Mouse (Mus musculus) liver, postnatal 0 days (tissue): Measurements from ENCODE around the gene Clasp2. TPM values are rescaled to one million over a fixed set of nuclear protein-coding genes. Genes with fewer than 3 reads are reported as not detected.

Experiments used
- ATAC-seq: fragments of 200-750 bp; cut with Nextera tagmentation; 2 replicates; pipeline ENCODE4 v1.8.0; 2017; ENCODE audit warnings: mild to moderate bottlenecking, moderate library complexity
- DNase-seq: peaks from one replicate; pipeline ENCODE4 v3.0.0-alpha.2; 2016
- H3K27ac ChIP-seq: fragments of 300-500 bp; sonication (generic); 2 replicates; pipeline ENCODE4 v1.5.1; 2014; ENCODE audit warnings: antibody characterized with exemption, moderate library complexity, mild to moderate bottlenecking, low read depth
- H3K27me3 ChIP-seq: fragments of 300-500 bp; sonication (generic); 2 replicates; pipeline ENCODE4 v1.6.1; 2014; ENCODE audit warnings: low read length, control low read depth, mixed read lengths; ENCODE audit not compliant: insufficient read depth
- H3K36me3 ChIP-seq: fragments of 300-500 bp; sonication (generic); replicated peaks from 2 replicates; pipeline ENCODE4 v1.6.1; 2014; ENCODE audit warnings: mild to moderate bottlenecking, control low read depth, low read length, moderate library complexity, mixed read lengths; ENCODE audit not compliant: insufficient read depth
- H3K4me1 ChIP-seq: fragments of 300-500 bp; sonication (generic); 2 replicates; pipeline ENCODE4 v1.6.1; 2014; ENCODE audit warnings: antibody characterized with exemption, mild to moderate bottlenecking, control low read depth; ENCODE audit not compliant: insufficient read depth
- H3K4me2 ChIP-seq: fragments of 300-500 bp; sonication (generic); 2 replicates; pipeline ENCODE4 v1.6.1; 2014; ENCODE audit warnings: low read depth, mild to moderate bottlenecking, low read length, moderate library complexity, mixed read lengths
- H3K4me3 ChIP-seq: fragments of 300-500 bp; sonication (generic); 2 replicates; pipeline ENCODE4 v1.5.1; 2014; ENCODE audit warnings: low read depth, low read length
- H3K9ac ChIP-seq: fragments of 300-500 bp; sonication (generic); replicated peaks from 2 replicates; pipeline ENCODE4 v1.6.1; 2014; ENCODE audit warnings: mild to moderate bottlenecking, moderate library complexity
- H3K9me3 ChIP-seq: fragments of 300-500 bp; sonication (generic); 2 replicates; pipeline ENCODE4 v1.6.1; 2016; ENCODE audit warnings: mild to moderate bottlenecking, control low read depth, low read length, mixed read lengths
- CTCF ChIP-seq: sonication (generic); IDR thresholded peaks from 2 replicates; pipeline ENCODE4 v1.5.1; 2016; ENCODE audit warnings: antibody characterized with exemption, low read depth
- EP300 ChIP-seq: IDR thresholded peaks from 2 replicates; pipeline ENCODE4 v1.6.1; 2016; ENCODE audit warnings: antibody characterized with exemption, low read depth, mild to moderate bottlenecking
- WGBS: fragments of 180-500 bp; shearing (Covaris S2); extraction: QIAGEN DNeasy Blood & Tissue Kit; methylation state at CpG from one replicate; pipeline ENCODE4 v1.1.7; 2014; ENCODE audit not compliant: insufficient replicate concordance; 5-methylcytosine and 5-hydroxymethylcytosine counted together
- polyA plus RNA-seq: library from polyadenylated mRNA; unstranded; fragments of >200 nt; fragmentation: Nextera tagmentation; extraction: Ambion mirVana; gene quantifications from 2 replicates; pipeline ENCODE4 v1.2.1, GENCODE M21; 2015

Gene Clasp2
- polyA plus RNA-seq, 1 experiment from 2014 or later, result 4.9 TPM

DNA sequence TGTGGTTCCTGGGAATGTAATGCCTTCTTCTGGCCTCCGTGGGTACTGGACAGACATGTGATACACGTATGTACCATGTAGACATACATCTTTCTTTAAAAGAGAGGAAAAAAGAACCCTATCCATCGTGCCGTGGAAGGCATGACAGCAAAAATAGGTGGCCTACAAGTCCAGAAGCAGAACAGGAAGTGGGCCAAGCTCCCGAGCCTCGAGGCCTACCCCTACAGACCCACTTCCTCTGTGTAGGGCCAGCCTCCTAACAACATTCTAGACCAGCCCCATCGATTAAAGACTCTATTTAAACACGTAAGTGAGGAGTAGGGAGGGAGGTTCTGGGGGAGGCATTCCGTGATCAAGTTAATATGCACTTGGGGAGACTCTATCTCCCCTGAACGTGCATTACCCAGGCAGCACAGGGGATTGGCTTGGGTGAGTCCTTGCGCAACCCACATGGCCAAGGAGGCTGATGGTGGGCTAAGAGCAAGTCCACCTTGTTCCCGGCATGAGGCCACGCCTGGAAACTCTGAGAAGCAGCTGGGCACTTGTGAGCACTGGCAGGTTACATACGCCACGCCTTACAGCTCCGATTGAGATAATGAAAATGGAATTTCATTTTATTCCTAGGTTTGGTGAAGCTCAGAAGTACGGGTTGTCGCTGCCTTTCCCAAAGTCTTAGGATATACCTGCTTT, 14.1 kb upstream of the Clasp2 start:
- no peaks in the 10 kb centered on the region for H3K4me1 ChIP-seq
- H3K9me3 ChIP-seq, result no peaks in the 10 kb centered on the region
- no peak overlapping the region for H3K4me3 ChIP-seq
- H3K9ac ChIP-seq, result no peak overlapping the region
- ATAC-seq (no peak), DNase-seq (no peak)
- H3K27me3 ChIP-seq, result no peaks in the 10 kb centered on the region
- H3K27ac ChIP-seq, result no peak overlapping the region
- TF ChIP-seq EP300 (no peak), CTCF (no peak)
- H3K36me3 ChIP-seq, result no peaks in the 10 kb centered on the region
- 68% methylated on average over 18 of the region's 18 CpGs for WGBS
- no peak overlapping the region for H3K4me2 ChIP-seq

- ATAC-seq (no peak), DNase-seq (no peak)
- Histone ChIP-seq H3K27ac (no peak overlapping the region), H3K27me3 (no peaks in the 10 kb centered on the region), H3K9ac (no peak overlapping the region), H3K4me2 (no peak overlapping the region), H3K4me1 (no peaks in the 10 kb centered on the region), H3K4me3 (no peak overlapping the region), H3K36me3 (no peaks in the 10 kb centered on the region), H3K9me3 (no peaks in the 10 kb centered on the region)
- TF ChIP-seq CTCF (no peak), EP300 (no peak)
- WGBS, result 75% methylated on average over 3 of the region's 3 CpGs
These were observed 9.7 kb upstream of the Clasp2 start for GRCm38 (mm10) chr9:113731540-113731939.

DNA sequence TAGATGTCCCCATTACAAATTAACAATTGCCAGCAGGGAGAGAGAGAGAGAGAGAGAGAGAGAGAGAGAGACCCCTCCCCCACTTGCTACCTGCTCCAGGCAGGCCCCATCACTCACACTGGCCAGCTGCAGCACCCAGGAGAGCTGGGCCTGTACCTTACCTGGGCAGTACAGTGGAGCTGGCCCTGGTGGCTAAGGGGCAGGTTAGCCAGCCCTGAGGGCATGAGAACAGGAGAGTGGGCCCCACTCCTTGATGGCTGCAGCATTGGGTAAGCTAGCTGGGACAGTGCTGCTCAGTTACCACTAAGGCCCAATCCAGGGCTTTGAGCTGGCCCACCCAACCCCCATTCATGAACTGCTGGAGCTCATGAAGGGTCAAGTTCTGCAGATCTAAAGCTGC, 5.4 kb upstream of the Clasp2 start:
- Histone ChIP-seq H3K4me2 (no peak overlapping the region), H3K4me3 (no peak overlapping the region), H3K9me3 (no peaks in the 10 kb centered on the region), H3K4me1 (0 out of 2 replicates have a peak, but pooled peaks cover 5% of the 10 kb centered on the region), H3K36me3 (no peaks in the 10 kb centered on the region), H3K27ac (no peak overlapping the region), H3K9ac (no peak overlapping the region), H3K27me3 (no peaks in the 10 kb centered on the region)
- DNase-seq (no peak), ATAC-seq (no peak)
- no peak for TF ChIP-seq EP300
- no peak for TF ChIP-seq CTCF

- 77% methylated on average over 9 of the region's 9 CpGs for WGBS
- no peak overlapping the region for H3K4me2 ChIP-seq
- no peaks in the 10 kb centered on the region for H3K9me3 ChIP-seq
- ATAC-seq (no peak), DNase-seq (no peak)
- no peak overlapping the region for H3K4me3 ChIP-seq
- TF ChIP-seq CTCF (no peak), EP300 (no peak)
- H3K36me3 ChIP-seq, result no peaks in the 10 kb centered on the region
- H3K27me3 ChIP-seq, result no peaks in the 10 kb centered on the region
- no peak overlapping the region for H3K27ac ChIP-seq
- no peak overlapping the region for H3K9ac ChIP-seq
- peaks cover 9% of the 10 kb centered on the region; the same call in 1 of the 2 replicates for H3K4me1 ChIP-seq
These were observed 3.3 kb upstream of the Clasp2 start for GRCm38 (mm10) chr9:113738021-113738420.

DNA sequence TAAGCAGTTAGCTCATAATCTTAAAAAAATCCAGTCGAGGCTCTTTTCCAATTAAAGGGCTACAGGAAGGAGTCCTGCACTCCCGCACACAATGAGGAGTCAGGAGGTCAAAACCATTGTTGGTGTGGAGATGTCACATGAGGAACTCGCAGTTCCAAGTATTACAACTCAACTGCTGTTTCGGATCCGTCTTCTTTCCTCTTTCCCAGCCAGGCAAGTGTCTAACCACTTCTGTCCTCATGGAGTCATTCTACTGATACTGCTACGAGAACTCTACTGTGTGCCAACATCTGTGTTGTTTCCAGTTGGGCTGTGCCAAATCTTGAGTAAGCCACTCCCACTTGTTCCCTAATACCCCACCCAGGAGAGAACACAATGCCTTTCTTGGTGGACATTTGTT, 2.3 kb upstream of the Clasp2 start:
- no peak for ATAC-seq
- Histone ChIP-seq H3K4me3 (no peak overlapping the region), H3K27me3 (no peaks in the 10 kb centered on the region), H3K9me3 (no peaks in the 10 kb centered on the region), H3K36me3 (no peaks in the 10 kb centered on the region), H3K9ac (no peak overlapping the region), H3K4me2 (no peak overlapping the region), H3K4me1 (peaks cover 14% of the 10 kb centered on the region; the same call in 1 of the 2 replicates), H3K27ac (no peak overlapping the region)
- DNase-seq, result no peak
- TF ChIP-seq EP300 (no peak), CTCF (no peak)
- WGBS, result 65% methylated on average over 6 of the region's 6 CpGs

DNA sequence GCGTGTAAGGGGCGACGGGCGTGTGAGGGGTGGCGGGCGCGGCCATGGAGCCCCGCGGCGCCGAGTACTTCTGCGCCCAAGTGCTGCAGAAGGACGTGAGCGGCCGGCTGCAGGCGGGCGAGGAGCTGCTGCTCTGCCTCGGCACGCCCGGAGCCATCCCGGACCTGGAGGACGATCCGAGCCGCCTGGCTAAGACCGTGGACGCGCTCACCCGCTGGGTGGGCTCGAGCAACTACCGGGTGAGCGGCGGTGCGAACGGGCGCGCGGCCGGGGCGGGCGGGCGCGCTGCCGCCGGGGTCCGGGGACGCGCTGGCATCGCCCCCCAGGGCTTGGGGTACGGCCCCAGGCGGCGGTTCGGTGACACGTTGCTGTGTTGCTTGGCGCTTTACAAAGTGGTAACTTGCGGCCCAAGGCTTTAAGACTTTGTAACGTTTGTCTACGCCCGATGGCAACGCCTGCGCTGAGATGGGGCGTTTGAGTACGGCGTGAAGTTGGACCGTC, 414 bp downstream of the Clasp2 start:
- TF ChIP-seq CTCF (no peak), EP300 (no peak)
- Histone ChIP-seq H3K27me3 (no peaks in the 10 kb centered on the region), H3K4me3 (peak overlapping the region; percentile 99), H3K36me3 (no peaks in the 10 kb centered on the region), H3K9me3 (no peaks in the 10 kb centered on the region), H3K27ac (peak overlapping the region; percentile 85), H3K9ac (peak overlapping the region; percentile 94), H3K4me2 (peak overlapping the region; percentile 96), H3K4me1 (peaks cover 14% of the 10 kb centered on the region; the same call in 1 of the 2 replicates)
- ATAC-seq (peak; percentile 73), DNase-seq (peak; percentile 72)
- WGBS, result 1% methylated on average over 58 of the region's 64 CpGs
